Comparison of ENCODE assay signal across 26 mouse cellular contexts in the genomic region with DNA sequence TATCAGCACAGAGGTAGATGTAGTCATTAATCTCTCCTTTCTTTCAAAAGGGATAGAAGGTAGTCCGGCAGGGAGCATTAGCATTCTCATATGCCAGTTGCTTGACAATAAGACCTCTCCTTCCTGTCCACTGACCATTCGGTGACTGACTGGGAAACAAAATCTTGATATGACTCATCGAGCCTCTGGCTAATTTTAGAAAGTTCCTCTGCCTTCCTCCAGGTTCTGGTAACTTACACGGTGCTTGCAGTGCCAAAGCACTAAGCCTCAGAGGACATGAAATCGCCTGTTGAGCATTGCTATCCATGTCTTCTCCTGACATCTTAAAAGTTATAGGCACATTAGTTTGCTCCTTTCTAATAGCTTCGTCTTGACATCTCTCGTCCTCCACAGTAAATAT. TPM values are rescaled to one million over a fixed set of nuclear protein-coding genes. Genes with fewer than 3 reads are reported as not detected.
DNase-seq lines count a peak whose midpoint lies in the region; ATAC-seq lines count a peak whose summit lies in the region.
"Had no signal": no experiment of that assay in that cellular context is flagged by ENCODE, and none has a peak within 500 bp of the region (broad histone marks: within the 10 kb centered on the region; RNA-seq: fewer than 3 reads in every experiment).

No protein-coding gene starts in this region.

- no peak overlapping the region for H3K4me2 ChIP-seq in heart, embryonic 15.5 days
- H3K4me2 ChIP-seq: embryonic facial prominence, embryonic 12.5 days; forebrain, embryonic 13.5 days; hindbrain, embryonic 15.5 days; intestine, embryonic 15.5 days; kidney, embryonic 15.5 days; limb, embryonic 15.5 days; liver, embryonic 15.5 days; midbrain, embryonic 11.5 days; neural tube, embryonic 12.5 days; stomach, embryonic 15.5 days had no signal

- 30% methylated on average over 7 of the region's 7 CpGs for WGBS in heart, embryonic 15.5 days

- DNase-seq in gastrocnemius, adult 18-20 months (ENCODE audit: low spot score) = peak; percentile 81
- no peak for DNase-seq in gastrocnemius, postnatal 4 days (ENCODE audit: low spot score in 2 of 2)
- DNase-seq in 3134 (ENCODE audit: extremely low read depth, insufficient read length, low spot score) (peak; percentile 3), adipocyte (ENCODE audit: low spot score) (peak; percentile 11)
- no peak for DNase-seq in urinary bladder, postnatal 25 days (ENCODE audit: low spot score)
- no peak for DNase-seq in embryo, embryonic 10 days (ENCODE audit: low spot score)
- DNase-seq: adrenal gland, postnatal 10 days; cerebellum, adult 9-11 months; right cerebral cortex, adult 18-20 months; spleen, adult 18-20 months; thymus, adult 18-20 months; thymus, postnatal 4 days had no signal

- H3K4me1 ChIP-seq in heart, embryonic 15.5 days (replicated peaks) = peaks cover 16% of the 10 kb centered on the region
- H3K4me1 ChIP-seq: embryonic facial prominence, embryonic 12.5 days; forebrain, embryonic 13.5 days; hindbrain, embryonic 15.5 days; intestine, embryonic 15.5 days; kidney, embryonic 15.5 days; limb, embryonic 15.5 days; liver, embryonic 15.5 days; neural tube, embryonic 12.5 days; stomach, embryonic 15.5 days had no signal

- H3K4me3 ChIP-seq in heart, embryonic 15.5 days = no peak overlapping the region
- H3K4me3 ChIP-seq: embryonic facial prominence, embryonic 12.5 days; erythroblast, embryonic 14.5 days; forebrain, embryonic 13.5 days; hindbrain, embryonic 15.5 days; intestine, embryonic 15.5 days; kidney, embryonic 15.5 days; limb, embryonic 15.5 days; liver, embryonic 15.5 days; neural tube, embryonic 12.5 days; stomach, embryonic 15.5 days had no signal

- no peak overlapping the region for H3K9ac ChIP-seq in heart, embryonic 15.5 days
- H3K9ac ChIP-seq: embryonic facial prominence, embryonic 12.5 days; forebrain, embryonic 13.5 days; hindbrain, embryonic 15.5 days; intestine, embryonic 15.5 days; kidney, embryonic 15.5 days; limb, embryonic 15.5 days; liver, embryonic 15.5 days; neural tube, embryonic 12.5 days; stomach, embryonic 15.5 days had no signal

- no peaks in the 10 kb centered on the region for H3K9me3 ChIP-seq in heart, embryonic 15.5 days (replicated peaks)
- H3K9me3 ChIP-seq: embryonic facial prominence, embryonic 12.5 days; forebrain, embryonic 13.5 days; hindbrain, embryonic 15.5 days; intestine, embryonic 15.5 days; kidney, embryonic 15.5 days; limb, embryonic 15.5 days; liver, embryonic 15.5 days; neural tube, embryonic 12.5 days; stomach, embryonic 15.5 days had no signal

- ATAC-seq in heart, embryonic 15.5 days (replicated peaks; ENCODE audit: insufficient number of reproducible peaks, insufficient read depth, low FRiP score, low read depth) = no peak
- ATAC-seq in granulocyte monocyte progenitor cell, adult 5-6 weeks (replicated peaks; ENCODE audit: poor library complexity, severe bottlenecking) = no peak
- ATAC-seq: forebrain, embryonic 13.5 days; intestine, embryonic 15.5 days had no signal

- no peaks in the 10 kb centered on the region for H3K36me3 ChIP-seq in heart, embryonic 15.5 days
- H3K36me3 ChIP-seq: embryonic facial prominence, embryonic 12.5 days; hindbrain, embryonic 15.5 days; intestine, embryonic 15.5 days; kidney, embryonic 15.5 days; limb, embryonic 15.5 days; liver, embryonic 15.5 days; neural tube, embryonic 12.5 days; stomach, embryonic 15.5 days had no signal

- no peaks in the 10 kb centered on the region for H3K27me3 ChIP-seq in heart, embryonic 15.5 days
- H3K27me3 ChIP-seq: embryonic facial prominence, embryonic 12.5 days; forebrain, embryonic 13.5 days; hindbrain, embryonic 15.5 days; intestine, embryonic 15.5 days; kidney, embryonic 15.5 days; limb, embryonic 15.5 days; liver, embryonic 15.5 days; neural tube, embryonic 12.5 days; stomach, embryonic 15.5 days had no signal

- peak overlapping the region; percentile 62 for H3K27ac ChIP-seq in heart, embryonic 15.5 days
- H3K27ac ChIP-seq: embryonic facial prominence, embryonic 12.5 days; forebrain, embryonic 13.5 days; hindbrain, embryonic 15.5 days; intestine, embryonic 15.5 days; kidney, embryonic 15.5 days; limb, embryonic 15.5 days; liver, embryonic 15.5 days; neural tube, embryonic 12.5 days; stomach, embryonic 15.5 days had no signal

RNA-seq across cellular contexts. Expression of gene Popdc3, which starts 38.8 kb away (rescaled TPM):
- 10 to 100 TPM; 50.9 to 64.4 TPM for total RNA-seq in gastrocnemius, adult 18-20 months (2021)
- 10 to 100 TPM; 36.0 to 38.7 TPM for total RNA-seq in gastrocnemius, postnatal 4 days (2021)
- 39.3 and 47.7 TPM in 2 replicates for polyA plus RNA-seq in heart, embryonic 15.5 days (2015; fragmentation: Nextera tagmentation; extraction: Ambion mirVana)
- not detected in 2 replicates for total RNA-seq in granulocyte monocyte progenitor cell, adult 5-6 weeks (2014; fragmentation: Nextera tagmentation)
- total RNA-seq in granulocyte monocyte progenitor cell, adult 5-6 weeks (2017) = not detected in 2 replicates
- total RNA-seq: monocyte, adult 5-6 weeks had no signal
- polyA plus RNA-seq: erythroblast, embryonic 14.5 days had no signal

Comparison
In these comparisons a context has a peak if more than half of its experiments do, and no peak if none do; other contexts are left out.
1. DNase-seq: peak in gastrocnemius, adult 18-20 months (single experiment), 3134 (single experiment) and adipocyte (single experiment); none in gastrocnemius, postnatal 4 days (0 of 2), urinary bladder, postnatal 25 days (single experiment) and embryo, embryonic 10 days (single experiment).
2. RNA of gene Popdc3, which starts 38.8 kb away (total RNA-seq): 50.9 to 64.4 TPM in gastrocnemius, adult 18-20 months and 36.0 to 38.7 TPM in gastrocnemius, postnatal 4 days; not detected in granulocyte monocyte progenitor cell, adult 5-6 weeks; every median in the first group is over 10 times any median in the second.